Comparison of ENCODE assay signal across 8 mouse cellular contexts in the genomic region with DNA sequence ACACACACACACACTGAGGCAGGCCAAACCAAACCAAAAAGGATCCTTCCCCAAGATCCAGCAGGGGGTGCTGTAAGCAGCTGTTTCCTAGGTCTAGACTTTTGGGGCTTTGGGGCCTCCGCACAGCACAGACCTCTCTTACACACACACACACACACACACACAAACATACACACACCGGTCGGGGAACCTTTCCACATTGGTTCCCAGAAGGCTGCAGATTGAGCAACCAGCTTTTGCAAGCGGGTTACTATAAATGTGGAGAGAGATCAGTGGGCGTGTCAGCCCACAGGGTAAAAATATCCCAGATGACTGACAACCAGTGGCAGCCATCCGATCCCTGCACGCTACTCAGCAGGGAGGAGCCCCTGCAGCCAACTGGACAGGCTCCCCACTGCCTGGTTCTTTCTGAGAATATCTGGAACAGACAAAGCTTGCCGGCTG.
DNase-seq lines count a peak whose midpoint lies in the region; ATAC-seq and TF ChIP-seq lines count a peak whose summit lies in the region.

No protein-coding gene starts in this region.

- DNase-seq in CD4-positive, CD25-positive, alpha-beta regulatory T cell, adult 2 months (ENCODE audit: low read depth, low spot score): peak; percentile 60
- peak; percentile 49 to 68 for DNase-seq in layer of hippocampus, adult 8-10 months (ENCODE audit: low spot score in 2 of 2)
- peak; percentile 77 for DNase-seq in lung, embryonic 14.5 days
- peak; percentile 72 to 85 for DNase-seq in right cerebral cortex, postnatal 10 days (ENCODE audit: low spot score in 2 of 2)

- no peaks in the 10 kb centered on the region for H3K9me3 ChIP-seq in forebrain, embryonic 12.5 days
- H3K9me3 ChIP-seq in heart, embryonic 15.5 days (replicated peaks): no peaks in the 10 kb centered on the region
- H3K9me3 ChIP-seq in lung, embryonic 14.5 days (ENCODE audit: low read depth, low read length): no peaks in the 10 kb centered on the region

- peaks cover 23% of the 10 kb centered on the region for H3K4me1 ChIP-seq in bone marrow macrophage, adult 2 months (ENCODE audit: control insufficient read depth, insufficient read depth, low read length)
- peaks cover 17% of the 10 kb centered on the region for H3K4me1 ChIP-seq in forebrain, embryonic 12.5 days
- H3K4me1 ChIP-seq in heart, embryonic 15.5 days (replicated peaks): peaks cover 34% of the 10 kb centered on the region
- H3K4me1 ChIP-seq in lung, embryonic 14.5 days (ENCODE audit: insufficient read depth): no peaks in the 10 kb centered on the region

- H3K4me2 ChIP-seq in forebrain, embryonic 12.5 days: no peak overlapping the region
- H3K4me2 ChIP-seq in heart, embryonic 15.5 days: peak overlapping the region; percentile 46
- H3K4me2 ChIP-seq in lung, embryonic 14.5 days: 0 out of 2 replicates have a peak overlapping the region, but pooled peaks have one; percentile 10

- no peak for TF ChIP-seq POLR2A in bone marrow macrophage, adult 2 months (IDR thresholded peaks at IDR 0.05; ENCODE audit: borderline replicate concordance, low read depth, low read length)

- ATAC-seq in CD4-positive, CD25-positive, alpha-beta regulatory T cell, adult 4 months: no peak
- ATAC-seq in forebrain, embryonic 12.5 days (ENCODE audit: low FRiP score): no peak
- peak; percentile 82 for ATAC-seq in heart, embryonic 15.5 days (replicated peaks; ENCODE audit: insufficient number of reproducible peaks, insufficient read depth, low FRiP score, low read depth)
- peak; percentile 35 for ATAC-seq in lung, embryonic 14.5 days (ENCODE audit: insufficient read depth)

- WGBS in forebrain, embryonic 12.5 days: 28% methylated on average over 8 of the region's 8 CpGs
- 4% methylated on average over 8 of the region's 8 CpGs for WGBS in heart, embryonic 15.5 days
- 14% methylated on average over 8 of the region's 8 CpGs for WGBS in lung, embryonic 14.5 days

- peak overlapping the region; percentile 58 for H3K27ac ChIP-seq in bone marrow macrophage, adult 2 months (ENCODE audit: insufficient read depth, low read depth, low read length)
- H3K27ac ChIP-seq in forebrain, embryonic 12.5 days: peak overlapping the region; percentile 56; the same call in 1 of the 2 replicates
- peak overlapping the region; percentile 86 for H3K27ac ChIP-seq in heart, embryonic 15.5 days
- H3K27ac ChIP-seq in lung, embryonic 14.5 days (ENCODE audit: low read depth): peak overlapping the region; percentile 54; the same call in 1 of the 2 replicates

- peak; percentile 39; the same call in 1 of the 2 replicates for TF ChIP-seq CTCF in bone marrow macrophage, adult 2 months (IDR thresholded peaks at IDR 0.05; ENCODE audit: low read depth, low read length)
- TF ChIP-seq CTCF in lung, embryonic 14.5 days (IDR thresholded peaks at IDR 0.05; ENCODE audit: low read depth): peak; percentile 74

- no peaks in the 10 kb centered on the region; the same call in 1 of the 2 replicates for H3K36me3 ChIP-seq in forebrain, embryonic 12.5 days (replicated peaks)
- H3K36me3 ChIP-seq in heart, embryonic 15.5 days: no peaks in the 10 kb centered on the region
- no peaks in the 10 kb centered on the region for H3K36me3 ChIP-seq in lung, embryonic 14.5 days (ENCODE audit: insufficient read depth)

- H3K9ac ChIP-seq in forebrain, embryonic 12.5 days: no peak overlapping the region
- no peak overlapping the region for H3K9ac ChIP-seq in heart, embryonic 15.5 days
- no peak overlapping the region for H3K9ac ChIP-seq in lung, embryonic 14.5 days

- 0 out of 2 replicates have a peak, but pooled peaks cover 4% of the 10 kb centered on the region for H3K27me3 ChIP-seq in forebrain, embryonic 12.5 days
- no peaks in the 10 kb centered on the region for H3K27me3 ChIP-seq in heart, embryonic 15.5 days
- H3K27me3 ChIP-seq in lung, embryonic 14.5 days (ENCODE audit: insufficient read depth, low read length): no peaks in the 10 kb centered on the region

- no peak overlapping the region for H3K4me3 ChIP-seq in bone marrow macrophage, adult 2 months (ENCODE audit: insufficient read depth, low read length)
- no peak overlapping the region for H3K4me3 ChIP-seq in forebrain, embryonic 12.5 days (replicated peaks)
- peak overlapping the region; percentile 13; the same call in 1 of the 2 replicates for H3K4me3 ChIP-seq in heart, embryonic 15.5 days
- H3K4me3 ChIP-seq in lung, embryonic 14.5 days (ENCODE audit: low read depth, low read length): no peak overlapping the region

Comparison
In these comparisons a context has a peak if more than half of its experiments do, and no peak if none do; other contexts are left out.
1. ATAC-seq: peak in heart, embryonic 15.5 days (single experiment) and lung, embryonic 14.5 days (single experiment); none in CD4-positive, CD25-positive, alpha-beta regulatory T cell, adult 4 months (single experiment) and forebrain, embryonic 12.5 days (single experiment).
2. Peak in every context shown above with its lines, with median percentiles within 50 percentile points of each other: DNase-seq and H3K27ac ChIP-seq.